Mouse (Mus musculus) MEL (cell line): ENCODE data around the gene Tekt1.
A peak's percentile ranks its signal among the peaks of the same experiment; 100 is the strongest.

ENCODE experiments used
- CTCF ChIP-seq, 3 experiments: IDR thresholded peaks in 2 of 3; conservative IDR thresholded peaks in 1 of 3; 2 replicates each; pipeline ENCODE4 v1.5.1; 2011 to 2012; ENCODE audit warnings: low read length in 3 of 3, low read depth in 2 of 3, mild to moderate bottlenecking in 2 of 3, improper control_type of control experiment in 1 of 3, inconsistent platforms in 1 of 3, mixed read lengths in 1 of 3, moderate library complexity in 1 of 3; ENCODE audit not compliant: control insufficient read depth in 1 of 3, insufficient read depth in 1 of 3, poor library complexity in 1 of 3, severe bottlenecking in 1 of 3
- POLR2A ChIP-seq, 2 experiments: IDR thresholded peaks; 2 replicates each; pipeline ENCODE4 v1.6.1; 2011 to 2012; ENCODE audit warnings: low read length in 2 of 2, mild to moderate bottlenecking in 2 of 2, control low read depth in 1 of 2, improper control_type of control experiment in 1 of 2, low read depth in 1 of 2, moderate library complexity in 1 of 2; ENCODE audit not compliant: control insufficient read depth in 1 of 2, insufficient read depth in 1 of 2, poor library complexity in 1 of 2
- RCOR1 ChIP-seq: IDR thresholded peaks from 2 replicates; pipeline ENCODE4 v1.6.1; 2012; ENCODE audit warnings: low read depth, mild to moderate bottlenecking, inconsistent platforms, low read length, improper control_type of control experiment
- TBP ChIP-seq: IDR thresholded peaks from 2 replicates; pipeline ENCODE4 v1.8.0; 2011; ENCODE audit warnings: low read depth, low read length, improper control_type of control experiment
- USF1 ChIP-seq: IDR thresholded peaks from 2 replicates; pipeline ENCODE4 v1.6.1; 2014; ENCODE audit warnings: low read depth, mild to moderate bottlenecking, inconsistent platforms, low read length, improper control_type of control experiment, moderate library complexity

DNA sequence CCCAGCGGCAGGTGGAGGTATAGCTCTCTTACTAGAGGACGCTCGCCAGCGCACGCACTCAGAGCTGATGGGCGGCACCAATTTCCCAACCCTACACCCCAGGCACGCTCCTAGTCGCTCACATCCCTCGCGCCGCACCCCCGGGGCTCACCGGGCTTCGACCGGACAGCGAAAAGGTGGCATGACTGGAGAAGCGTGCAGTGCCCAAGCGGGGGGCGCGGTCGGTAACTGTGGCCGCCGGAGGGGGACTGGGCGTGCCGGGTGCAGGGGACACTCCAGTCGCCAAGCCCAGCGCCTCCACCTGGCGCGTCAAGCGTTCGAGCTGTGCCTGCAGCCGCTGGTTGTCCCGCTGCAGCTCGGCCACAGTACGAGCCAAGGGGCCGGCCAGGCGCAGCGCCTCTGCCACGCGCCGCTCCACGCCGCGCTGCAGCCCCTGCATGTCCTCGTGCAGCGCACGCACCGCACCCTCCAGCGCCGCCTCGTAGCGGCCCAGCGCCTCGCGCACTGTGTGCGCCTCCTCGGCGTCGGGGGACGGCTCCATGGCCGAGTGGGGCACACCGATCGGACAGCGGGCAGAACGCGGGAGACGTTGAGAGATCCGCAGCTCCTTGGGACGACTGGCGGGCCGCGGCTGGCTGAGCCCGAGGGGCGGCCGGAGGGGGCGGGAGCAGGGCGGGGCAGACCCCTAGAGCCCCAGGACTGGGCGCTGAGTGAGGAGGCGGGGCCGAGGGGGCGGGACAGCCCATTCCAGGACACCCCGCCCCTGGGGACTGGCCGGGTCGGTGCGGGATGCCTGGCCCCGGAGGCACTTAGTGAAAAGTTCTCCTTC, 49.1 kb upstream of the Tekt1 start, which contains the start of gene Smtnl2:
- TF ChIP-seq CTCF (IDR thresholded peaks at IDR 0.05 in 2 of 3, conservative IDR thresholded peaks at IDR 0.05 in 1 of 3; ENCODE audit: control insufficient read depth in 1 of 3, insufficient read depth in 1 of 3, low read depth in 2 of 3, low read length in 3 of 3, poor library complexity in 1 of 3, severe bottlenecking in 1 of 3) (peak in 1 of 3 experiments; percentile 39; a peak in 2 of 6 replicates), POLR2A (IDR thresholded peaks at IDR 0.05; ENCODE audit: control insufficient read depth in 1 of 2, insufficient read depth in 1 of 2, low read depth in 1 of 2, low read length in 2 of 2, poor library complexity in 1 of 2) (peak; percentile 21 to 66; a peak in 3 of 4 replicates), USF1 (no peak), RCOR1 (no peak), TBP (no peak)
